Mouse (Mus musculus): ENCODE measurements around the gene Klra8. TPM values are rescaled to one million over a fixed set of nuclear protein-coding genes. Genes with fewer than 3 reads are reported as not detected.
"Not testable (repeated sequence)": the region's sequence is repeated elsewhere in the genome, so short reads cannot be mapped to it uniquely, and the experiment has no call there.

Gene Klra8
- not detected for total RNA-seq (2022)

DNA sequence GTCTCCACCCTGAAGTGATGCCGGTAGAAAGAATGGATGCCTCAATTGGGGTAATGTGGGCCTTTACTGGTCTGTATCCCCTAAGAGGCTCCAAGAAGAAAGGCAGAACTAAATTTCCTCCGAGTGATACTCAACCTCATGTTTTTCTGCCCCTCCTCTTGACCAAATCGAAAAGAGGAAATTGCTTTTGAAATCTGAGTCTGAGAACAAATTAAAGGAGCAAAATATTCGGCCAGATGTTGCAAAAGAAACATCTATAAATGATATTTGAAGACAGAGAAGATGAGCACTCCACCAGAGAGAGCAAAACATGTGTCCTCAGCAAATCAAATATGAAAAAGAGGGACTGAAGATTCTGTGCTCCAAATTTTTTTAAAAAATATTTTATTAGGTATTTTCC, at the start of gene Klra8:
TSS of gene Klra8 (minus strand) at position 101 of the 400 bp plus-strand sequence.
- not testable (repeated sequence) for DNase-seq (ENCODE audit: low spot score in 2 of 2)

DNA sequence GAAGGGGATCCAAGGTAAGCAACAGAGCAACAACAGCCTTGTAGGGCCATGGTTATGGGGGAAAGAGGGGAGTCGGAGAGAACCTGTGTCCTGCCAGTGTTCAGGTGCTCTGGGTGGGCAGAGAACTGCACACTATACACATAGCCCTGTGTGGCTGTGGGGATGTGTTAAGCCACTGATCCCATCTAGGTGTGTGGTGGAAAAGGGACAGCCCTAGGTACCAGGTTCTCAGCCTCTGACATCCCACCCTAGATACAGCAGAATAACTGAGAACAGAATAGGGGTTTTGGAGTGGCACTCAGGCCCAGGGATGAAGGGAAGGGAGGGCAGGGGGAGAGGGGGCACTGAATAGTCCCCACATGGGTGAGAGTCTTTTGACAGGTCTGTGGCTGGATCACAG, 19.2 kb downstream of the Klra8 start:
- no peak for DNase-seq (ENCODE audit: low spot score in 2 of 2)

DNA sequence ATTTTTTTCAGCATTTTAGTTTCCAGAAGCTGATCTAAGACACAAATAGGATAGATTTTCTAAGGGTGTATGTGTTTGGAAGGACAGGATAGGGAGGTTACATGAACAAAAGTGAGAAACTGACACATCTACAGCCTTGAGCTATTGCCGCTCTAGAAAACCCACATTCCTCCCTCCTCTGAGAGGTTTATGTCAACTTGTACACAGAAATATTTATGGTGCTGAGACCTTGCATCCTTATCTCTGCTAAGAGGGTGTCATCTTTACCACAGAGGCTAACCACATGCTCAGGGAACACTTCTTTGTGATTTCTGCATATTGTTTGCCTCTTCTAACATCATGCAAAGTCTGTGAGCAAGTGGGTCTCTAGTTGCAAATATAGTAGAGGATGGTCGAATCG, 27.0 kb downstream of the Klra8 start:
- DNase-seq (ENCODE audit: low spot score in 2 of 2), result not testable (repeated sequence)

DNA sequence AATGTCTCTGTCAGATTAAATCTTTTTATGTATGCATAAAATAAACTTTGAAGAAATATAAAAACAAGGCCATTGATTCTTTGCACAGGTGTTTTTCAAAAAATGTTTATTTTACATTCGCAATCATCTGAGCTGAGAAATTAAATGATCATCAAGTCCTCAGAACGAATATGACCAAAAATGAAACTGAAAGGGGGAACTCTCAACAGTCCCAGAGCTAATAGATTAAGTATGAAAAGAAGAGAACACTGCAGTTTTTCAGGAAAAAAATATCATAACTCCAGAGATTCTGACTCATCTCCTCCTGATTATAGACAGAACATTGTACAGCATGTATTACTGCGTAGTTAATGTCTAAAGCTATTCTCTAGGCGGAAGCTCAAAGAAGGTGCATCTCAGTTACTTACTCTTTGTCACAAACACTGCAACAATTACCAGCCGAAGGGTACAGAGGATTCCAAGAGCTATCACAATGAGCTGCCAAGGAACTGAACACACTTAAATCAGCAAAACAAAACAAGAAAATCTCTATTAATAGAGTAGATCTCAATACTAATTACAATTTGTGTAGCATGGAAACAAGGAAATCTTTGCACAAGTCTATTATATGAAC, 37.3 kb downstream of the Klra8 start:
- DNase-seq (ENCODE audit: low spot score in 2 of 2), result no peak

DNA sequence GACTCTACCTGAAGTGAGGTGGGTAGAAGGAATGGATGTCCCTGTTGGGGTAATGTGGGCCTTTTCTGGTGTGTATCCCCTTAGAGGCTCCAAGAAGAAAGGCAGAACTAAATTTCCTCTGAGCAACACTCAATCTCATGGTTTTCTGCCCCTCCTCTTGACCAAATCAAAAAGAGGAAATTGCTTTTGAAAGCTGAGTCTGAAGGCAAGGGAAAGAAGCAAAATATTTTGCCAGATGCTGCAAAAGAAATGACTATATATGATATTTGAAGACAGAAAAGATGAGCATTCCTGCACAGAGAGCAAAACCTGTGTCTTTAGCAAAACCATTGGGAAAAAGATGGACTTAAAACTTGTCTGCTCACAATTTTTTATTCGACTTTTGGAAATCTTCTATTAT, 62.5 kb downstream of the Klra8 start, which contains the start of gene Klra4:
TSS of gene Klra4 (minus strand) at position 101 of the 400 bp plus-strand sequence.
- DNase-seq (ENCODE audit: low spot score in 2 of 2), result not testable (repeated sequence)

Other genes starting within 250 kb of the Klra8 start
- not detected for gene Klra5, start 212.2 kb downstream of the Klra8 start, total RNA-seq (2022)
- gene Klra6, start 102.9 kb downstream of the Klra8 start, total RNA-seq (2022), result not detected
- gene Klra4, start 62.6 kb downstream of the Klra8 start, total RNA-seq (2022), result not detected
- not detected for gene Klra9, start 63.2 kb upstream of the Klra8 start, total RNA-seq (2022)
- not detected for gene Klra7, start 103.4 kb upstream of the Klra8 start, total RNA-seq (2022)
- not detected for gene Klra10, start 152.0 kb upstream of the Klra8 start, total RNA-seq (2022)
- not detected for gene Klra3, start 207.7 kb upstream of the Klra8 start, total RNA-seq (2022)